Mouse (Mus musculus): ENCODE data around the gene 9130409I23Rik. TPM values are rescaled to one million over a fixed set of nuclear protein-coding genes. Genes with fewer than 3 reads are reported as not detected.

The 9130409I23Rik gene
- polyA plus RNA-seq (2012; rRNA removed) (not detected in 2 replicates), polyA plus RNA-seq (2014; fragmentation: Nextera tagmentation; extraction: Ambion mirVana) (not detected in 2 replicates)

DNA sequence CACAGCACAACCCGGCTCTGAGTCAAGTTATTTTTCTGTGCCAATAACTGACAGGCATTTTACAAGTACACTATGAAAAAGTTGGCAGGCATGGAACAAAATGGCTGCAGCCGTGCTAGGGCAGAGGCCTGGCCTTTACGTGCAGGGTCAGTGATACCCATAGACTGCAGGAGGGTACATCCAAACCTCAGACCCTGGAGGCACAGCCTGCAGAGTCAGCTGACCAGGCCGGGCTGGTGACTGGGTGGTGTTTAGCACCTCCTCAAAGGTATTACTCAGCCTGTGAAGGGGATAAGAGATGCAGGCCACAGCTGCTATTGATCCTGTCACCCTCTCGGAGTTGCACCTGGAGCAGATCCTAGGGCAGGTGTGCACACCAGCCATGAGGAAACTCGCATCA, at the start of gene 9130409I23Rik:
9130409I23Rik (plus strand) TSS at position 301 of the 400 bp plus-strand sequence.
- Histone ChIP-seq H3K4me1 (ENCODE audit: control insufficient read depth, insufficient read depth, low read length) (no peaks in the 10 kb centered on the region), H3K9ac (ENCODE audit: low read depth, low read length, severe bottlenecking) (no peak within 1 kb of the TSS), H3K36me3 (ENCODE audit: control insufficient read depth, insufficient read depth, low read length) (no peaks in the 10 kb centered on the region), H3K27ac (replicated peaks; ENCODE audit: low read depth, low read length) (no peak within 1 kb of the TSS), H3K4me3 (replicated peaks; ENCODE audit: low read length) (no peak within 1 kb of the TSS), H3K27me3 (ENCODE audit: control insufficient read depth, insufficient read depth, low read length) (no peaks in the 10 kb centered on the region), H3K9me3 (ENCODE audit: control insufficient read depth, low read length) (no peaks in the 10 kb centered on the region), H3K4me2 (replicated peaks; ENCODE audit: low read depth, low read length, severe bottlenecking) (no peak within 1 kb of the TSS)
- ATAC-seq (ENCODE audit: low FRiP score, low read depth): no peak
- TF ChIP-seq POLR2A (IDR thresholded peaks at IDR 0.05; ENCODE audit: borderline replicate concordance, extremely low read depth, insufficient read depth, insufficient read length): no peak
- no peak for DNase-seq (ENCODE audit: low spot score)
- 75% methylated on average over 6 of the region's 6 CpGs for WGBS

DNA sequence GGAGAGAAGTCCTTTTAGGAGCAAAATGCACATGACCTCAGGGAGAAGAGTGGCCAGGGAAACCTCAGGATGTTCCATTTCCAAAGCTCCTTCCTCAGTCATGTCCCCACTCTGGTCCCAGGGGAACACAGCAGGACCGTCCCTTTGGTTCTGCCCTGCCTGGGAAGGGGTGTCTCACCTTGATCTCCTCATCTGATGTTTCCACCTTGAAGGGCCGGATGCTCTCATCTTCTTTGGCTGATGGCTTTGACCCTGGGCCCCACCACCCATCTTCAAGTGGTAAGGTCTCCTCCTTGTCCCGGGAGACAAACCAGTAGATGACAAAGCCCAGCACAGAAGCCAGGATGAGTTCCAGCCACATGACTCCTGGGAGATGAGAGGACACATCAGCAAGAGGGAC, 49.4 kb upstream of the 9130409I23Rik start:
- H3K27ac ChIP-seq (replicated peaks; ENCODE audit: low read depth, low read length): no peak overlapping the region
- no peak overlapping the region for H3K4me2 ChIP-seq (replicated peaks; ENCODE audit: low read depth, low read length, severe bottlenecking)
- no peaks in the 10 kb centered on the region for H3K36me3 ChIP-seq (ENCODE audit: control insufficient read depth, insufficient read depth, low read length)
- ATAC-seq (ENCODE audit: low FRiP score, low read depth) (no peak), DNase-seq (ENCODE audit: low spot score) (no peak)
- H3K9ac ChIP-seq (ENCODE audit: low read depth, low read length, severe bottlenecking): no peak overlapping the region
- WGBS: 87% methylated on average over 3 of the region's 3 CpGs
- H3K4me1 ChIP-seq (ENCODE audit: control insufficient read depth, insufficient read depth, low read length): no peaks in the 10 kb centered on the region
- no peaks in the 10 kb centered on the region for H3K27me3 ChIP-seq (ENCODE audit: control insufficient read depth, insufficient read depth, low read length)
- no peaks in the 10 kb centered on the region for H3K9me3 ChIP-seq (ENCODE audit: control insufficient read depth, low read length)
- TF ChIP-seq POLR2A (IDR thresholded peaks at IDR 0.05; ENCODE audit: borderline replicate concordance, extremely low read depth, insufficient read depth, insufficient read length): no peak
- H3K4me3 ChIP-seq (replicated peaks; ENCODE audit: low read length): no peak overlapping the region

DNA sequence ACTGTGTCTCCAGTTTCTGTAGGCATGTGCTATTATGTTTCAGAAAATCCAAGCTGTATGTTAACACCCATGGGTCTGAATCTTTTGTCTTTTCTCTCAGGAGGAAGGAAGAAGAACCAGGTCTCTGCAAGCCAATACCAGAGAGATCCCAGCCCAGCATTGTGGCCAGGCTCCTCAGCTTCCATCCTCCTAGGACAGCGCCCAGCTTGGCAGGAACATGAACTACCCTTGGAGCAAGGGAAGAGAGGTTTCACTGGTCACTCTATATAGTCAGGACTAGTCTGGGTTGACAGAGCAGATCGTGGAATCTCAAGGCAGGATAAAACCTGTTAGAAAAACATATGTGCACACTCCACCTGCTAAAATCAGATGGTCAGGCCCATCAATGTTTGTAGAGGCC, 47.2 kb upstream of the 9130409I23Rik start:
- no peaks in the 10 kb centered on the region for H3K27me3 ChIP-seq (ENCODE audit: control insufficient read depth, insufficient read depth, low read length)
- no peaks in the 10 kb centered on the region for H3K4me1 ChIP-seq (ENCODE audit: control insufficient read depth, insufficient read depth, low read length)
- no peak overlapping the region for H3K4me2 ChIP-seq (replicated peaks; ENCODE audit: low read depth, low read length, severe bottlenecking)
- ATAC-seq (ENCODE audit: low FRiP score, low read depth): no peak
- no peak overlapping the region for H3K27ac ChIP-seq (replicated peaks; ENCODE audit: low read depth, low read length)
- H3K9me3 ChIP-seq (ENCODE audit: control insufficient read depth, low read length): no peaks in the 10 kb centered on the region
- H3K4me3 ChIP-seq (replicated peaks; ENCODE audit: low read length): no peak overlapping the region
- no peaks in the 10 kb centered on the region for H3K36me3 ChIP-seq (ENCODE audit: control insufficient read depth, insufficient read depth, low read length)
- 67% methylated on average over 2 of the region's 2 CpGs for WGBS
- no peak for DNase-seq (ENCODE audit: low spot score)
- no peak overlapping the region for H3K9ac ChIP-seq (ENCODE audit: low read depth, low read length, severe bottlenecking)
- no peak for TF ChIP-seq POLR2A (IDR thresholded peaks at IDR 0.05; ENCODE audit: borderline replicate concordance, extremely low read depth, insufficient read depth, insufficient read length)

DNA sequence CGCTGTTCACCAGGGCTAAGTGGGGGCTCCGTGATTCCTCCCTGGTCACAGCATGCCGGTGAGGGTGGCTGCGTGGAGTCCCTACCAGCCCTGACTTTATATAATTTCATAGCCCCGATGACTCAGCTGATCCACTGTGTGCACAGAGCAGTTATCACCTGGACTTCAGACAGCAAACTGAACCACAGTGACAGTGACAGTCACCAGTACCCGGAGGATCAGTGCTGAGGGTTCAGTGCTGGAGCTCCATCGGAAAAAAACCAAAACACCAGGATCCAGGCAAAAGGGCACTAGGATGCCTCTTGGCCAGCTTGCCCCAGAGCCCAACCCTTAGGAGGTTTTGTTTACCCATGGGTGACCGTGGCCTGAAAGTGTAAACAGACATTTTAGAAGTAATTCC, 45.7 kb upstream of the 9130409I23Rik start:
- Histone ChIP-seq H3K27ac (replicated peaks; ENCODE audit: low read depth, low read length) (no peak overlapping the region), H3K9ac (ENCODE audit: low read depth, low read length, severe bottlenecking) (no peak overlapping the region), H3K4me1 (ENCODE audit: control insufficient read depth, insufficient read depth, low read length) (no peaks in the 10 kb centered on the region), H3K4me2 (replicated peaks; ENCODE audit: low read depth, low read length, severe bottlenecking) (no peak overlapping the region), H3K9me3 (ENCODE audit: control insufficient read depth, low read length) (no peaks in the 10 kb centered on the region), H3K36me3 (ENCODE audit: control insufficient read depth, insufficient read depth, low read length) (no peaks in the 10 kb centered on the region), H3K27me3 (ENCODE audit: control insufficient read depth, insufficient read depth, low read length) (no peaks in the 10 kb centered on the region), H3K4me3 (replicated peaks; ENCODE audit: low read length) (no peak overlapping the region)
- no peak for TF ChIP-seq POLR2A (IDR thresholded peaks at IDR 0.05; ENCODE audit: borderline replicate concordance, extremely low read depth, insufficient read depth, insufficient read length)
- 77% methylated on average over 8 of the region's 8 CpGs for WGBS
- DNase-seq (ENCODE audit: low spot score): no peak
- no peak for ATAC-seq (ENCODE audit: low FRiP score, low read depth)

DNA sequence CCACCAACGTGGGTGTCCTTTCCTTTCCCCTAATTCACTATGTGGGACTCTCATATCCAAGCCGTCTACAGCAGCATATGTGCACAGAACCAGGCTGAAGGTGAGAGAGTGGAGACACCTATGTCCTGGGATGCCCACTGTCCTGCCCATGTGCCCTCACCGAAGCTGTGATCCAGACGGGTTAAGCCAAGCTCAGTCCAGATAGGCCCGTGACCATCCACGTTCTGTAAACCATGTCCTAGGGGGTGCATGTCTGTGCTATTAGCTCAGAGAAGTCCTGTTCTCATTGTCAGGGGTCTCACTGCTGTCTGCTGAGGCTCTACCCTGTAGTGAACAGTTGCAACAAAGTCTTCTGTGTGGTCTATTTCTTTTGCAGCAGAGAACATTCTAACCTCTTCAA, 43.2 kb upstream of the 9130409I23Rik start:
- Histone ChIP-seq H3K36me3 (ENCODE audit: control insufficient read depth, insufficient read depth, low read length) (no peaks in the 10 kb centered on the region), H3K4me2 (replicated peaks; ENCODE audit: low read depth, low read length, severe bottlenecking) (no peak overlapping the region), H3K27me3 (ENCODE audit: control insufficient read depth, insufficient read depth, low read length) (no peaks in the 10 kb centered on the region), H3K27ac (replicated peaks; ENCODE audit: low read depth, low read length) (no peak overlapping the region), H3K4me1 (ENCODE audit: control insufficient read depth, insufficient read depth, low read length) (no peaks in the 10 kb centered on the region), H3K9me3 (ENCODE audit: control insufficient read depth, low read length) (no peaks in the 10 kb centered on the region), H3K4me3 (replicated peaks; ENCODE audit: low read length) (no peak overlapping the region), H3K9ac (ENCODE audit: low read depth, low read length, severe bottlenecking) (no peak overlapping the region)
- no peak for DNase-seq (ENCODE audit: low spot score)
- 86% methylated on average over 6 of the region's 6 CpGs for whole genome bisulfite sequencing
- ATAC-seq (ENCODE audit: low FRiP score, low read depth): no peak
- TF ChIP-seq POLR2A (IDR thresholded peaks at IDR 0.05; ENCODE audit: borderline replicate concordance, extremely low read depth, insufficient read depth, insufficient read length): no peak

DNA sequence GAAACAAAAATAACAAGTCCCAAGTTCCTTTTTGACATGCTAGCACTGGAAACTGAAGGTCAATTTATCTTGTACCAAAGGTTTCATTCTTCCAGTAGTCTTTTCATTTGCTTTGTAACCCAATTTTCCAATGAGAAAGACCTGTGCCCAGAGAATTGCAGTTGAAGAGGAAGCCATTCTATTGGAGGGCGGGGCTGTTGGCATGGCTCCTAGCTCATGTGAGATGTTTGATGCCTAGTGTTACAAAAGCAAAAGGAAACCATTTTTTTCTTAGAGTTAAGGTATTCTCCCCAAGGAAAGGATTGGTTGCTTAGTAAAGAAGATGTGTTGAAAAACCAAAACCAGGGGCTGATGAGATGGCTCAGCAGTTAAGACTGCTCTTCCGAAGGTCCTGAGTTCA, 42.8 kb upstream of the 9130409I23Rik start:
- Histone ChIP-seq H3K4me1 (ENCODE audit: control insufficient read depth, insufficient read depth, low read length) (no peaks in the 10 kb centered on the region), H3K36me3 (ENCODE audit: control insufficient read depth, insufficient read depth, low read length) (no peaks in the 10 kb centered on the region), H3K4me2 (replicated peaks; ENCODE audit: low read depth, low read length, severe bottlenecking) (no peak overlapping the region), H3K9me3 (ENCODE audit: control insufficient read depth, low read length) (no peaks in the 10 kb centered on the region), H3K4me3 (replicated peaks; ENCODE audit: low read length) (no peak overlapping the region), H3K27ac (replicated peaks; ENCODE audit: low read depth, low read length) (no peak overlapping the region), H3K9ac (ENCODE audit: low read depth, low read length, severe bottlenecking) (no peak overlapping the region), H3K27me3 (ENCODE audit: control insufficient read depth, insufficient read depth, low read length) (no peaks in the 10 kb centered on the region)
- no peak for TF ChIP-seq POLR2A (IDR thresholded peaks at IDR 0.05; ENCODE audit: borderline replicate concordance, extremely low read depth, insufficient read depth, insufficient read length)
- no peak for ATAC-seq (ENCODE audit: low FRiP score, low read depth)
- no peak for DNase-seq (ENCODE audit: low spot score)
- WGBS: 93% methylated on average over 2 of the region's 2 CpGs

Measured in limb, embryonic 14.5 days (tissue).